Mouse (Mus musculus): Measurements from ENCODE around the gene Apoa1.

- peak; percentile 24; the same call in 1 of the 2 replicates for TF ChIP-seq EP300 (IDR thresholded peaks at IDR 0.05)
- TF ChIP-seq CTCF (IDR thresholded peaks at IDR 0.05), result no peak
Measured at GRCm38 (mm10) chr9:46256658-46257385, 28.4 kb downstream of the Apoa1 start.
